Mouse (Mus musculus): ENCODE measurements around the gene Cdkal1. TPM values are rescaled to one million over a fixed set of nuclear protein-coding genes. Genes with fewer than 3 reads are reported as not detected.

Cdkal1 gene
- polyA plus RNA-seq, 1 experiment from 2014 or later: 15.1 TPM

DNA sequence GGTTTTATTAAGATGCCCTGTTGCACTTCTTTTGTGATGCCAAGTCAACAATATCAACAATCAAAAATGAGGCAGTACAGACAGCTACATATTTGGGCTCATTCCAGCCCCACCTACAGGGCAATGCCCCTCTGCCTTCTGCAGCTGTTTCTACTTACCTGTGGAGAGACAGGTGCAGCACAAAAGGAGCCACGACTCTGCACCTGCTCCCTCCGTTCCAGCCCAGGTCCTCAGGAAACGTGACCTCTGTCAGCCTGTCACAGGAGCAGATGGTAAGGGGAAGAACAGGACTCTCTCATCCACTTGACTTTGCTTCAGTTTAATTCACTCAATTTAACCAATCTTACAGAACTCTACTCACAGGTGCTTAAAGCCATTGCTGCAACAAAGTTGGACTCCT lies 258.7 kb downstream of the Cdkal1 start:
- no peaks in the 10 kb centered on the region for H3K27me3 ChIP-seq
- no peak for TF ChIP-seq CTCF (IDR thresholded peaks at IDR 0.05)
- DNase-seq (ENCODE audit: low read depth, low spot score): no peak
- ChIA-PET POLR2A (interaction anchor here (0.6 to 0.7 kb wide), 2 partner anchors 101 to 384 kb away, joined by 3 read pairs; no protein-coding TSS in a partner anchor), CTCF (interaction anchor here (0.9 to 2.0 kb wide), 2 partner anchors 10 to 24 kb away, joined by 4 read pairs; no protein-coding TSS in a partner anchor)
- ATAC-seq: no peak
- in situ Hi-C loops (cut with MboI; ENCODE audit: low pct_unique_long_range_greater_than_20kb): no loop called here

DNA sequence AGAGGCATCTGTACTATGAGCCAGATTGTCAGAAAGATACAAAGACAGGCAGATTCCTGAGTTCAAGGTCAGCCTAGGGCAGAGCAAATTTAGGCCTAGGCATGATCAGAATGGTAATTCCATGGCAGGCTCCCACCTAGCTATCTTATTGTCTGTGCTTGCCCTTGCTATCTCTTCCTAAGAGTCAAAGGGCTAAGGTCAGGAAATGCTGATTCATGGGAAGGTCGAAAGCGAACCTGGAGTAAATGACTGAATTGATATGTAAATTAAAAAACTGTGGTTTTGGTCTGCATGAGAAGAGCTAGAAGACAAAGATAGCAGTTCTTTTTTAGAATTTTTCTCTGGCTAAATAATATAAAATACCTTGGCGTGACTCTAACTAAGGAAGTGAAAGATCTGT lies 262.4 kb downstream of the Cdkal1 start:
- no peak for TF ChIP-seq CTCF (IDR thresholded peaks at IDR 0.05)
- DNase-seq (ENCODE audit: low read depth, low spot score) (no peak), ATAC-seq (no peak)
- CTCF ChIA-PET: no interaction called here
- no peaks in the 10 kb centered on the region for H3K27me3 ChIP-seq
- POLR2A ChIA-PET: no interaction called here
- in situ Hi-C loops (cut with MboI; ENCODE audit: low pct_unique_long_range_greater_than_20kb): no loop called here

DNA sequence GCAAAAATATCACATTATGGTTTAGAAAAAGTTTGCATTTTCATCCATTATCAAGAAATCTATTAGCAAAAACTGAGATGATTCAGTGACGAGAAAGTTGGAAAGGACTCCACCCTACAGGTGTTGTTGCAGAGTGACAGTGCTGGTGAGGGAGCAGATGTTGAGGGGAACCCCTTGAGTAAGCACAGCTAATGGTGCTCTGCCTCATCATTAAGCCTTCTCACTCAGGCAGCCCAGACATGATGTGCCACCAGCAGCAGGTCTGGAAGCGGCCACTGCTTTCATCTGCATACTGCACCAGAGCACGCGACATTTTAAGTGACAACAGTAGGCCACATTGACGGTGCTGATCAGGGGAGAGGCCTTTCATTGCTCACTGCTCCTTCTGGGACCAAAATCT lies 264.8 kb downstream of the Cdkal1 start:
- ChIA-PET CTCF (no interaction called here), POLR2A (no interaction called here)
- in situ Hi-C loops (cut with MboI; ENCODE audit: low pct_unique_long_range_greater_than_20kb): no loop called here
- no peaks in the 10 kb centered on the region for H3K27me3 ChIP-seq
- DNase-seq (ENCODE audit: low read depth, low spot score): no peak
- no peak for ATAC-seq
- TF ChIP-seq CTCF (IDR thresholded peaks at IDR 0.05): no peak

DNA sequence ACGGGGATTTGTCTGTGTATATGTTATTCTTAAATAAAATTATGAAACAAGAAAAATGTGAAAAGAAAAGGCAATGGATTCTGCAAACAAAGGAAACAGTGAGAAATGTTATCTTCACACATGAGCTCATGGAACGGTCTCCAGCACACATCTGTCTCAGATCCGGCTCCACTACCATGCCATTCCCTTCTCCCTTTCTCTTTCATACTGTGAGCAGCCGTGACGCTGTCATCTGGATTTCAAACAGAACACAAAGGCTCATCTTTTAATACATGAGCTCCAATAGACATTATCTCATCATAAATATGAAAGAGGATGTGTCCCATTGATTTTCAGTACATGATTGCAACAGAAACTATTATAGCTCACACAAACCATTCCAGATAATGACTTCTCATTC lies 265.3 kb downstream of the Cdkal1 start:
- DNase-seq (ENCODE audit: low read depth, low spot score) (no peak), ATAC-seq (no peak)
- ChIA-PET CTCF (no interaction called here), POLR2A (no interaction called here)
- in situ Hi-C loops (cut with MboI; ENCODE audit: low pct_unique_long_range_greater_than_20kb): no loop called here
- no peaks in the 10 kb centered on the region for H3K27me3 ChIP-seq
- no peak for TF ChIP-seq CTCF (IDR thresholded peaks at IDR 0.05)

DNA sequence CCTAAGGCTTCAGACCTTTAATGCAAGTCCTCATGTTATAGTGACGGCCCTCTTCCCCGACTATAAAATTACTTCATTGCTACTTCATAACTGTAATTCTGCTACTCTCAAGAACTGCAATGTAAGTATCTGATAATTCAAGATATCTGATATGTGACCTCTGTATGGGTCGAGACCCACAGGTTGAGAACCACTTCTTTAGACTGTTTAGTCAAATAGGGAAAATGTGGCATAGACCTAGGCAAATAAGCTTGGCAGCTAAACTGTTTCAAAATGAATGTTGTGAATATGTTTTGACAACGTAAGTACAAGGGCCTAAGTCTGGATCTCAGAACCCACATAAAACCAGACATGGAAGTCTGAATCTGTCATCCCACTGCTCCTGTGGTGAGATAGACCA lies 266.8 kb downstream of the Cdkal1 start:
- no peaks in the 10 kb centered on the region for H3K27me3 ChIP-seq
- ChIA-PET CTCF (no interaction called here), POLR2A (no interaction called here)
- DNase-seq (ENCODE audit: low read depth, low spot score) (no peak), ATAC-seq (no peak)
- in situ Hi-C loops (cut with MboI; ENCODE audit: low pct_unique_long_range_greater_than_20kb): no loop called here
- no peak for TF ChIP-seq CTCF (IDR thresholded peaks at IDR 0.05)

DNA sequence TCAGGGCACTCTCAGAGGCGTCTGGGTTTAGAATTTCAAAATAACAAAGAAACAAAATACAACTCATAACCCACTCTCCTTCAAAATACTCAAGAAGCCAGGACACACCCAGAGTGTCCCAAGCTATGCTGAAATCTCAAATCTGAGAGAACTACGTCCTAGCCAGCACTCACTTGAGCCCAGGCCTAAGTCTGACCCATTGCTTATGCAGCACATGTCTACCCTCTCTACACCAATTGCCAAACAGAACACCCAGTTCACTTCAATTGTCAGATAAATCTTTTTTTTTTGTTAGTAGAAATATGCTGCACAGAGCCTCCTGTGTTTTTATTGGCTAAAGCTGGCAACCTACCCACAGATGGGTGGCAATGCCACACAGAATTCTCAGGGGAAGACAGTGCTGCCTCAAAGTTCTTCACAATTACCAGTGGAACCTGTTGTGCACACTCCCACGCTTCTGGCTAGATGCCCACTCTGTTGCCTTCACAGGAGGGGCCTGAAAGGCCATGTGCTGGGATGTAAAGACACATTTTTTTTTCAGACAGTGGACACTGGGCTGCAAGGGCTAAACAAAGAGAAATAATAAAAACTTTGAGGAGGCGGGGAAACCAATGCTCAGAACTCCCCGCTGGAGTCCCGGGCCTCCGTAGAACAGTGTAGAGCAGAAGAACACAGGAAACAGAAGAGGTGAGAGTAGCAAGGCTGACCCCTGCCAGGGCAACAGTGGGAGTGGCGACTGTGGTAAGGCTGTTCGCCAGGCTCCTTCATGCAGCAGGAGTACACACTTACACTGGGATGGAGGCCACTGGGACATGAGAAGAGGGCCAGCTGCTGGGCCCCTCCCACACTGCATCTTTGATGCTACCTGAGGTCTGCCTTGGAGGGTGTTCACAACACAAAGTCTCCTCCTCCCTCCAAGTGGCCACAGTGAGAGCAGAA lies 273.4 kb downstream of the Cdkal1 start:
- no peak for DNase-seq (ENCODE audit: low read depth, low spot score)
- POLR2A ChIA-PET: no interaction called here
- no peak for ATAC-seq
- no peaks in the 10 kb centered on the region for H3K27me3 ChIP-seq
- in situ Hi-C loops (cut with MboI; ENCODE audit: low pct_unique_long_range_greater_than_20kb): no loop called here
- CTCF ChIA-PET: no interaction called here
- TF ChIP-seq CTCF (IDR thresholded peaks at IDR 0.05): no peak

DNA sequence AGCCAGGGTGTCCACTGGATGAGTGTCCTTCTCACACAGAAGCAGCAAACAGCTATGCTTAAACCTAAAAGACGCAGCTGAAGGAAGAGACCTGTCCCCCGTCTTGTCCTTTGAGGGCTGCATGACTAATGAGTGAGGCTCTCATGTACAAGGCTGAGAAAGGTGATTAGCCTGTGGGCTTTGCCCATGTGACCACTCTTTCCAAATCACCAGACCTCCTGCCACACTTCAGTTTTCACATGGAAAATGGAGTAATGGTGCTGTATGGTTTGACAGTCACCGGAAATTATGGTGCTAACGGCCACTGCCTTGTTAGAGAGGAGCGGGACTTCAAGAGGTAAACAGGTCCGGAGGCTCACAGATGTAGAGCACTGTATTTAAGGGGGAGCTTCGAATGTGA lies 274.7 kb downstream of the Cdkal1 start:
- ATAC-seq: no peak
- no peak for TF ChIP-seq CTCF (IDR thresholded peaks at IDR 0.05)

DNA sequence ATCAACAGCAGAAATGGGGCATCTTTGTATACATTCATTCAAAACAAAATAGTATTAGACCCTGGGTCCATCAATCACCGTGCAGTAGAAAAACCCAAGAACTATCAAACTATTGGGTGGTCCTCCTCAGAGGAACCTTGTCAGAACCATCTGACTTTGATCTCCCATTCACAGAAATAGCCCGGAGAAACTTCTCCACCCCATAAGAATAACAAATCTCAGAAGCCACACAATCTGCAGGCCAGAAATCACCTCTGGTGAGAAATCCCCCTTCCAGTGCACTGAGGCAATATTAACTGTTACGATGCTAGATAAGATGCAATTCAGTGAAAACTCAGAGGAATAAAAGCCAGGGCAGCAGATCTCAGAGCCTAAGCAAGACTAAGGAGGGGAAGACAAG lies 275.5 kb downstream of the Cdkal1 start:
- in situ Hi-C loops (cut with MboI; ENCODE audit: low pct_unique_long_range_greater_than_20kb): no loop called here
- DNase-seq (ENCODE audit: low read depth, low spot score) (no peak), ATAC-seq (no peak)
- no peak for TF ChIP-seq CTCF (IDR thresholded peaks at IDR 0.05)
- H3K27me3 ChIP-seq: no peaks in the 10 kb centered on the region
- POLR2A ChIA-PET: interaction anchor here (0.7 kb wide), 1 partner anchor 282 kb away, joined by 3 read pairs; no protein-coding TSS in a partner anchor
- CTCF ChIA-PET: no interaction called here

More for the DNA sequence above, 274.7 kb downstream of the Cdkal1 start:
- DNase-seq (ENCODE audit: low read depth, low spot score): no peak
- H3K27me3 ChIP-seq: no peaks in the 10 kb centered on the region
- CTCF ChIA-PET: no interaction called here
- in situ Hi-C loops (cut with MboI; ENCODE audit: low pct_unique_long_range_greater_than_20kb): no loop called here
- POLR2A ChIA-PET: interaction anchor here (0.7 kb wide), 1 partner anchor 57 kb away, joined by 3 read pairs; no protein-coding TSS in a partner anchor

DNA sequence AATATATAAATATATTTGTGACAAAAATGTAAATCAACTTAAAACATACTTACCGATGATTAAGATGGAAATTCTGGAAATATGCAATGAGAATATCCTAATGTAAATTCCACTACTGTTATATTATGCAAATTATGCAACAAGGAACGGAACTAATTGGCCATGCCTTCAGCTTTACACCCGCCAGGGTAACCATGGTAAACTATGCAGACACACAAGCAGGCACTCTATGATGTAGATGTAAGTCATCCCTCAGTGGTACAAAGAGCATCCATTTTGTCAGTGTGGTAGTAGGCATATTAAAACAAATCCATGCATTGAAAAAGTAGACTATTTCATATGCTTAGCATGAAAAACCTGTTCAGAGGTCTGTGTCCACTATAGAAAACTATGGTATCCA lies 276.9 kb downstream of the Cdkal1 start:
- DNase-seq (ENCODE audit: low read depth, low spot score) (no peak), ATAC-seq (no peak)
- in situ Hi-C loops (cut with MboI; ENCODE audit: low pct_unique_long_range_greater_than_20kb): no loop called here
- CTCF ChIA-PET: no interaction called here
- no peaks in the 10 kb centered on the region for H3K27me3 ChIP-seq
- POLR2A ChIA-PET: no interaction called here
- TF ChIP-seq CTCF (IDR thresholded peaks at IDR 0.05): no peak

DNA sequence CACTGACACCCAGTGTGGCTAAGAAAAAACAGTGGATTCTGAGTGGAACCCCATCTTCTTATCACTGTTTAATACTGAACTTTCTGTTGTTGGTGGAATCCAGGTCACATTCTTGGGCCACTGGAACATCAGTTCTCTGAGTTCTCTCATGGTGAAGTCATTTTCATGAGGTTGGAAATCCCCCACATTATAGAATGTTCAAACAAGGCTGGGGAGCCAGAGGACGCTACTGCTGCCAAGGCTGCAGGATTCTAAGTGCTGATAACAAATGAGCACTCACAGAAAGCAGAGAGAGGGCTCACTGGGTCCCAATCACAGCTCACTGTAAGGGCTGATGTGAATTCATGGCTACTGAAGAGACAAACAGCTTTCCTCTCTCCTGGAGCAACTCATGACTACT lies 280.7 kb downstream of the Cdkal1 start:
- no peaks in the 10 kb centered on the region for H3K27me3 ChIP-seq
- ChIA-PET CTCF (interaction anchor here (0.9 to 1.0 kb wide), 2 partner anchors 26 to 71 kb away, joined by 3 read pairs; no protein-coding TSS in a partner anchor), POLR2A (no interaction called here)
- in situ Hi-C loops (cut with MboI; ENCODE audit: low pct_unique_long_range_greater_than_20kb): no loop called here
- ATAC-seq (peak; percentile 76), DNase-seq (ENCODE audit: low read depth, low spot score) (no peak)
- no peak for TF ChIP-seq CTCF (IDR thresholded peaks at IDR 0.05)

DNA sequence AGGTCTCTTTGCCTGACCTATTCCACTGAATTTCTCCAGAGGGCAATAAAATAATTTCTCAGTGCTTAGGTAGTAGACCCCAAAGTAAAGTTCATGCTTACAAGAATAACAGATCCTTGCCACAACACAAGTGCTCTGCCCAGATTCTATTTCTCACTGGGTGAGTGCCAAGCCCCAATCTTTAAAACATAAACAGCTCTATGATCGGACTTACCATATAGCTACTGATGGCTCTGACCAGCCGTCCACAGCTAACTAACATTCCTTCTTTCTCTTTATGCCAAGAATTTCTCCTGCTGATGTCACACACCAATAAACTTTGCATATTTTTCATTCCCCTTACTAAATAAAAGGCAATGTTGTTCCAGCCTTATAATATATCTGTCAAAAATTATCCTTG lies 283.0 kb downstream of the Cdkal1 start:
- no peak for DNase-seq (ENCODE audit: low read depth, low spot score)
- no peaks in the 10 kb centered on the region for H3K27me3 ChIP-seq
- ChIA-PET POLR2A (no interaction called here), CTCF (interaction anchor here (1.7 kb wide), 1 partner anchor 25 kb away, joined by 4 read pairs; no protein-coding TSS in a partner anchor)
- no peak for TF ChIP-seq CTCF (IDR thresholded peaks at IDR 0.05)
- in situ Hi-C loops (cut with MboI; ENCODE audit: low pct_unique_long_range_greater_than_20kb): no loop called here
- ATAC-seq: peak; percentile 40
